Mouse (Mus musculus) ES-Bruce4 (cell line): ENCODE results near the gene Hoxd10.

Experiments used
- CTCF ChIP-seq: IDR thresholded peaks from one replicate; pipeline ENCODE4 v1.8.1; 2011; ENCODE audit warnings: low read depth, low read length
- POLR2A ChIP-seq: IDR thresholded peaks from one replicate; pipeline ENCODE4 v1.8.1; 2011; ENCODE audit warnings: low read length; ENCODE audit not compliant: insufficient read depth

DNA sequence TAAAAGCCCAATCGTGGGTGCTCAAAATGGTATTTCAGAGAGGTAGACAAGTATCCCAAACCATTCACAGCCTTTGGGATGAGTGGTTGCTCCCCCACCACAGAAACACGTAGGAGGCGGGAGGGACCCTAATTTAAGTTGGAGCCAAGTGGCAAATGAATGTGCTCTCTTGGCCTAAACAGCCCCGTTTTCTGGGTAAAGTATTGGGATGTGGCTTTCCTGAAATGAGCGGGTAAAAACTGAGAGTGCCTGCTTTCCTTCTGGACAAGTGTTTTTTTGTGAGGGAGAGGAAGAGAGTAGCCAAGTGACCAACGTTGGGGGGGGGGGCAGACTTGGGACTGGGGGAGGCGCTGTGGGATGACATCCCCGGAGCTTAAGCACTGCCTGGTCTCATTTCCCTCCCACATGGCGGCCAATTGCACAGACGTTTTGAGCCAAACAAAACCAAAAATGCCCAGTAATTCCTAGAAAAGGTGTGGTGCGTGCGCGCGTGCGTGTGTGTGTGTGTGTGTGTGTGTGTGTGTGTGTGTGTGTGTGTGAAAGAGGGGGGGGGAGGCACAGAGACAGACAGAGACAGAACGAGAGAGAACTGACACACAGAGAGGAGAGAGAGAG is 19.3 kb downstream of the Hoxd10 start:
- TF ChIP-seq CTCF, result no peak
- TF ChIP-seq POLR2A, result no peak
